Mouse (Mus musculus): ENCODE measurements around the gene Vat1l. TPM values are rescaled to one million over a fixed set of nuclear protein-coding genes. Genes with fewer than 3 reads are reported as not detected.

Vat1l gene
- polyA plus RNA-seq, 1 experiment: not detected

GRCm38 (mm10) chr8:114295749-114296067 lies 90.3 kb downstream of the Vat1l start:
- no peaks in the 10 kb centered on the region for H3K79me3 ChIP-seq (ENCODE audit: low read depth)

GRCm38 (mm10) chr8:114298253-114298652 lies 92.8 kb downstream of the Vat1l start:
- H3K4me3 ChIP-seq (ENCODE audit: insufficient read depth, poor library complexity, severe bottlenecking): no peak overlapping the region
- H3K27me3 ChIP-seq (ENCODE audit: control insufficient read depth, insufficient read depth, insufficient read length): no peaks in the 10 kb centered on the region
- H3K36me3 ChIP-seq (ENCODE audit: control insufficient read depth, insufficient read depth): no peaks in the 10 kb centered on the region
- TF ChIP-seq FOSL1 (IDR thresholded peaks at IDR 0.05; ENCODE audit: insufficient read depth, low read length, poor library complexity, severe bottlenecking): no peak
- TF ChIP-seq USF1 (IDR thresholded peaks at IDR 0.05; ENCODE audit: low read depth): no peak
- no peak for TF ChIP-seq MAX (IDR thresholded peaks at IDR 0.05)
- TF ChIP-seq CEBPB (IDR thresholded peaks at IDR 0.05; ENCODE audit: low read depth): no peak
- TF ChIP-seq MYOD1 (IDR thresholded peaks at IDR 0.05; ENCODE audit: control insufficient read depth, insufficient read length, low read depth): no peak
- no peak for TF ChIP-seq MYOG (IDR thresholded peaks at IDR 0.05; ENCODE audit: control insufficient read depth, extremely low read depth, insufficient read length)
- no peak for TF ChIP-seq CTCF (IDR thresholded peaks at IDR 0.05; ENCODE audit: control insufficient read depth, insufficient read depth, insufficient read length)
- H3K79me2 ChIP-seq (ENCODE audit: control insufficient read depth, insufficient read depth): no peaks in the 10 kb centered on the region
- H3ac ChIP-seq (ENCODE audit: control insufficient read depth, insufficient read length, low read depth): no peak overlapping the region
- H3K79me3 ChIP-seq (ENCODE audit: low read depth): no peaks in the 10 kb centered on the region

More at GRCm38 (mm10) chr8:114295749-114296067, 90.3 kb downstream of the Vat1l start:
- no peak for TF ChIP-seq CEBPB (IDR thresholded peaks at IDR 0.05; ENCODE audit: low read depth)
- no peak for TF ChIP-seq MYOD1 (IDR thresholded peaks at IDR 0.05; ENCODE audit: control insufficient read depth, insufficient read length, low read depth)
- TF ChIP-seq FOSL1 (IDR thresholded peaks at IDR 0.05; ENCODE audit: insufficient read depth, low read length, poor library complexity, severe bottlenecking): no peak
- TF ChIP-seq MAX (IDR thresholded peaks at IDR 0.05): no peak
- TF ChIP-seq CTCF (IDR thresholded peaks at IDR 0.05; ENCODE audit: control insufficient read depth, insufficient read depth, insufficient read length): no peak
- H3K4me3 ChIP-seq (ENCODE audit: insufficient read depth, poor library complexity, severe bottlenecking): no peak overlapping the region
- H3K27me3 ChIP-seq (ENCODE audit: control insufficient read depth, insufficient read depth, insufficient read length): no peaks in the 10 kb centered on the region
- H3K36me3 ChIP-seq (ENCODE audit: control insufficient read depth, insufficient read depth): no peaks in the 10 kb centered on the region
- H3K79me2 ChIP-seq (ENCODE audit: control insufficient read depth, insufficient read depth): no peaks in the 10 kb centered on the region
- no peak overlapping the region for H3ac ChIP-seq (ENCODE audit: control insufficient read depth, insufficient read length, low read depth)

GRCm38 (mm10) chr8:114300072-114300471 lies 94.7 kb downstream of the Vat1l start:
- no peak for TF ChIP-seq FOSL1 (IDR thresholded peaks at IDR 0.05; ENCODE audit: insufficient read depth, low read length, poor library complexity, severe bottlenecking)
- no peak for TF ChIP-seq MYOD1 (IDR thresholded peaks at IDR 0.05; ENCODE audit: control insufficient read depth, insufficient read length, low read depth)
- TF ChIP-seq CTCF (IDR thresholded peaks at IDR 0.05; ENCODE audit: control insufficient read depth, insufficient read depth, insufficient read length): no peak
- no peak for TF ChIP-seq MYOG (IDR thresholded peaks at IDR 0.05; ENCODE audit: control insufficient read depth, extremely low read depth, insufficient read length)
- no peak for TF ChIP-seq CEBPB (IDR thresholded peaks at IDR 0.05; ENCODE audit: low read depth)
- no peak for TF ChIP-seq MAX (IDR thresholded peaks at IDR 0.05)
- TF ChIP-seq USF1 (IDR thresholded peaks at IDR 0.05; ENCODE audit: low read depth): no peak
- no peak overlapping the region for H3K4me3 ChIP-seq (ENCODE audit: insufficient read depth, poor library complexity, severe bottlenecking)
- H3K36me3 ChIP-seq (ENCODE audit: control insufficient read depth, insufficient read depth): no peaks in the 10 kb centered on the region
- H3K79me2 ChIP-seq (ENCODE audit: control insufficient read depth, insufficient read depth): no peaks in the 10 kb centered on the region
- H3K27me3 ChIP-seq (ENCODE audit: control insufficient read depth, insufficient read depth, insufficient read length): no peaks in the 10 kb centered on the region
- no peak overlapping the region for H3ac ChIP-seq (ENCODE audit: control insufficient read depth, insufficient read length, low read depth)
- H3K79me3 ChIP-seq (ENCODE audit: low read depth): no peaks in the 10 kb centered on the region

GRCm38 (mm10) chr8:114306296-114306695 lies 100.9 kb downstream of the Vat1l start:
- no peaks in the 10 kb centered on the region for H3K36me3 ChIP-seq (ENCODE audit: control insufficient read depth, insufficient read depth)
- no peaks in the 10 kb centered on the region for H3K27me3 ChIP-seq (ENCODE audit: control insufficient read depth, insufficient read depth, insufficient read length)
- no peaks in the 10 kb centered on the region for H3K79me2 ChIP-seq (ENCODE audit: control insufficient read depth, insufficient read depth)
- H3ac ChIP-seq (ENCODE audit: control insufficient read depth, insufficient read length, low read depth): no peak overlapping the region
- TF ChIP-seq CEBPB (IDR thresholded peaks at IDR 0.05; ENCODE audit: low read depth) (no peak), FOSL1 (IDR thresholded peaks at IDR 0.05; ENCODE audit: insufficient read depth, low read length, poor library complexity, severe bottlenecking) (no peak), MAX (IDR thresholded peaks at IDR 0.05) (no peak), USF1 (IDR thresholded peaks at IDR 0.05; ENCODE audit: low read depth) (no peak), MYOD1 (IDR thresholded peaks at IDR 0.05; ENCODE audit: control insufficient read depth, insufficient read length, low read depth) (no peak), MYOG (IDR thresholded peaks at IDR 0.05; ENCODE audit: control insufficient read depth, extremely low read depth, insufficient read length) (no peak), CTCF (IDR thresholded peaks at IDR 0.05; ENCODE audit: control insufficient read depth, insufficient read depth, insufficient read length) (no peak)
- no peak overlapping the region for H3K4me3 ChIP-seq (ENCODE audit: insufficient read depth, poor library complexity, severe bottlenecking)
- no peaks in the 10 kb centered on the region for H3K79me3 ChIP-seq (ENCODE audit: low read depth)

- Histone ChIP-seq H3ac (ENCODE audit: control insufficient read depth, insufficient read length, low read depth) (no peak overlapping the region), H3K79me2 (ENCODE audit: control insufficient read depth, insufficient read depth) (no peaks in the 10 kb centered on the region), H3K27me3 (ENCODE audit: control insufficient read depth, insufficient read depth, insufficient read length) (no peaks in the 10 kb centered on the region), H3K4me3 (ENCODE audit: insufficient read depth, poor library complexity, severe bottlenecking) (no peak overlapping the region), H3K36me3 (ENCODE audit: control insufficient read depth, insufficient read depth) (no peaks in the 10 kb centered on the region), H3K79me3 (ENCODE audit: low read depth) (no peaks in the 10 kb centered on the region)
- TF ChIP-seq USF1 (IDR thresholded peaks at IDR 0.05; ENCODE audit: low read depth): no peak
- no peak for TF ChIP-seq CEBPB (IDR thresholded peaks at IDR 0.05; ENCODE audit: low read depth)
- TF ChIP-seq CTCF (IDR thresholded peaks at IDR 0.05; ENCODE audit: control insufficient read depth, insufficient read depth, insufficient read length): no peak
- no peak for TF ChIP-seq MAX (IDR thresholded peaks at IDR 0.05)
- TF ChIP-seq MYOD1 (IDR thresholded peaks at IDR 0.05; ENCODE audit: control insufficient read depth, insufficient read length, low read depth): no peak
- TF ChIP-seq MYOG (IDR thresholded peaks at IDR 0.05; ENCODE audit: control insufficient read depth, extremely low read depth, insufficient read length): no peak
- no peak for TF ChIP-seq FOSL1 (IDR thresholded peaks at IDR 0.05; ENCODE audit: insufficient read depth, low read length, poor library complexity, severe bottlenecking)
These were observed 109.4 kb downstream of the Vat1l start for GRCm38 (mm10) chr8:114314669-114315325.
